Mouse (Mus musculus) forebrain, embryonic 12.5 days (tissue): Measurements from ENCODE around the gene Krtap19-3. TPM values are rescaled to one million over a fixed set of nuclear protein-coding genes. Genes with fewer than 3 reads are reported as not detected.

Experiments
- ATAC-seq: fragments of 200-750 bp; cut with Nextera tagmentation; 2 replicates; pipeline ENCODE4 v1.8.0; 2017; ENCODE audit warnings: moderate TSS enrichment; ENCODE audit not compliant: low FRiP score
- H3K27ac ChIP-seq: fragments of 300-500 bp; sonication (generic); 2 replicates; pipeline ENCODE4 v1.5.1; 2016; ENCODE audit warnings: mild to moderate bottlenecking
- H3K27me3 ChIP-seq: fragments of 300-500 bp; sonication (generic); 2 replicates; pipeline ENCODE4 v1.6.1; 2016; ENCODE audit warnings: mild to moderate bottlenecking
- H3K36me3 ChIP-seq: fragments of 300-500 bp; sonication (generic); replicated peaks from 2 replicates; pipeline ENCODE4 v1.6.1; 2016; ENCODE audit warnings: mild to moderate bottlenecking
- H3K4me1 ChIP-seq: fragments of 300-500 bp; sonication (generic); 2 replicates; pipeline ENCODE4 v1.6.1; 2016
- H3K4me2 ChIP-seq: fragments of 300-500 bp; sonication (generic); 2 replicates; pipeline ENCODE4 v1.6.1; 2016; ENCODE audit warnings: mild to moderate bottlenecking, moderate library complexity
- H3K4me3 ChIP-seq: fragments of 300-500 bp; sonication (generic); replicated peaks from 2 replicates; pipeline ENCODE4 v1.5.1; 2016; ENCODE audit warnings: mild to moderate bottlenecking
- H3K9ac ChIP-seq: fragments of 300-500 bp; sonication (generic); 2 replicates; pipeline ENCODE4 v1.6.1; 2016; ENCODE audit warnings: mild to moderate bottlenecking
- H3K9me3 ChIP-seq: fragments of 300-500 bp; sonication (generic); 2 replicates; pipeline ENCODE4 v1.6.1; 2016
- WGBS: fragments of 180-500 bp; shearing (Covaris S2); methylation state at CpG from one replicate; pipeline ENCODE4 v1.1.7; 2016; 5-methylcytosine and 5-hydroxymethylcytosine counted together
- polyA plus RNA-seq: library from polyadenylated mRNA; unstranded; fragments of >200 nt; fragmentation: Nextera tagmentation; extraction: Ambion mirVana; gene quantifications from 2 replicates; pipeline ENCODE4 v1.2.1, GENCODE M21; 2016

Gene Krtap19-3
- not detected in 2 replicates for polyA plus RNA-seq

- no peaks in the 10 kb centered on the region for H3K27me3 ChIP-seq
- no peak within 1 kb of the TSS for H3K27ac ChIP-seq
- no peak within 1 kb of the TSS for H3K4me3 ChIP-seq
- no peak for ATAC-seq
- H3K36me3 ChIP-seq = no peaks in the 10 kb centered on the region
- H3K4me2 ChIP-seq = no peak within 1 kb of the TSS
- H3K4me1 ChIP-seq = no peaks in the 10 kb centered on the region
- 92% methylated on average over 2 of the region's 2 CpGs for WGBS
- H3K9me3 ChIP-seq = no peaks in the 10 kb centered on the region
- no peak within 1 kb of the TSS for H3K9ac ChIP-seq
Measured at GRCm38 (mm10) chr16:88877938-88878337, at the start of gene Krtap19-3. Gene Krtap19-3 (minus strand): TSS chr16:88878038.

- H3K4me3 ChIP-seq = no peak within 1 kb of the TSS
- H3K27ac ChIP-seq = no peak within 1 kb of the TSS
- 94% methylated on average over 6 of the region's 6 CpGs for WGBS
- H3K4me2 ChIP-seq = no peak within 1 kb of the TSS
- no peak for ATAC-seq
- no peaks in the 10 kb centered on the region for H3K27me3 ChIP-seq
- no peak within 1 kb of the TSS for H3K9ac ChIP-seq
- H3K9me3 ChIP-seq = no peaks in the 10 kb centered on the region
- H3K36me3 ChIP-seq = no peaks in the 10 kb centered on the region
- no peaks in the 10 kb centered on the region for H3K4me1 ChIP-seq
Measured at GRCm38 (mm10) chr16:88896357-88896756, 18.5 kb upstream of the Krtap19-3 start, which contains the start of gene Krtap19-5. Gene Krtap19-5 (minus strand): TSS chr16:88896457.

- H3K9ac ChIP-seq = no peak overlapping the region
- no peak overlapping the region for H3K4me2 ChIP-seq
- H3K36me3 ChIP-seq = no peaks in the 10 kb centered on the region
- H3K9me3 ChIP-seq = no peaks in the 10 kb centered on the region
- no peak overlapping the region for H3K4me3 ChIP-seq
- H3K27me3 ChIP-seq = no peaks in the 10 kb centered on the region
- WGBS = 89% methylated on average over 6 of the region's 6 CpGs
- no peaks in the 10 kb centered on the region for H3K4me1 ChIP-seq
- no peak for ATAC-seq
- H3K27ac ChIP-seq = no peak overlapping the region
Measured at GRCm38 (mm10) chr16:88886870-88887269, 9.0 kb upstream of the Krtap19-3 start.

- 89% methylated on average over 5 of the region's 5 CpGs for WGBS
- H3K4me3 ChIP-seq = no peak within 1 kb of the TSS
Measured at GRCm38 (mm10) chr16:88884989-88885388, 7.2 kb upstream of the Krtap19-3 start, which contains the start of gene Krtap19-4. Gene Krtap19-4 (minus strand): TSS chr16:88885089.

GRCm38 (mm10) chr16:88874169-88874568, 3.7 kb downstream of the Krtap19-3 start, which contains the start of gene Krtap19-2:
Gene Krtap19-2 (minus strand): TSS chr16:88874269.
- Histone ChIP-seq H3K4me3 (no peak within 1 kb of the TSS), H3K4me2 (no peak within 1 kb of the TSS), H3K9ac (no peak within 1 kb of the TSS), H3K27me3 (no peaks in the 10 kb centered on the region), H3K4me1 (no peaks in the 10 kb centered on the region), H3K27ac (no peak within 1 kb of the TSS), H3K9me3 (no peaks in the 10 kb centered on the region), H3K36me3 (no peaks in the 10 kb centered on the region)
- WGBS = 98% methylated on average over 3 of the region's 3 CpGs
- no peak for ATAC-seq

More at GRCm38 (mm10) chr16:88884989-88885388, 7.2 kb upstream of the Krtap19-3 start, which contains the start of gene Krtap19-4:
- no peak within 1 kb of the TSS for H3K27ac ChIP-seq
- no peaks in the 10 kb centered on the region for H3K36me3 ChIP-seq
- no peak within 1 kb of the TSS for H3K4me2 ChIP-seq
- H3K9ac ChIP-seq = no peak within 1 kb of the TSS
- no peaks in the 10 kb centered on the region for H3K4me1 ChIP-seq
- H3K27me3 ChIP-seq = no peaks in the 10 kb centered on the region
- no peaks in the 10 kb centered on the region for H3K9me3 ChIP-seq
- ATAC-seq = no peak

- no peak for ATAC-seq
- 90% methylated on average over 6 of the region's 6 CpGs for WGBS
- no peaks in the 10 kb centered on the region for H3K4me1 ChIP-seq
- no peak within 1 kb of the TSS for H3K9ac ChIP-seq
- no peaks in the 10 kb centered on the region for H3K36me3 ChIP-seq
- no peaks in the 10 kb centered on the region for H3K9me3 ChIP-seq
- H3K27ac ChIP-seq = no peak within 1 kb of the TSS
- H3K4me3 ChIP-seq = no peak within 1 kb of the TSS
- no peak within 1 kb of the TSS for H3K4me2 ChIP-seq
- H3K27me3 ChIP-seq = no peaks in the 10 kb centered on the region
Measured at GRCm38 (mm10) chr16:88869311-88869710, 8.5 kb downstream of the Krtap19-3 start, which contains the start of gene Krtap19-1. Gene Krtap19-1 (minus strand): TSS chr16:88869411.

GRCm38 (mm10) chr16:88864887-88865407, 12.9 kb downstream of the Krtap19-3 start:
- H3K27ac ChIP-seq = no peak overlapping the region
- 88% methylated on average over 4 of the region's 4 CpGs for WGBS
- no peak overlapping the region for H3K4me2 ChIP-seq
- no peak overlapping the region for H3K9ac ChIP-seq
- no peak overlapping the region for H3K4me3 ChIP-seq
- ATAC-seq = no peak
- no peaks in the 10 kb centered on the region for H3K4me1 ChIP-seq
- H3K9me3 ChIP-seq = no peaks in the 10 kb centered on the region
- no peaks in the 10 kb centered on the region for H3K27me3 ChIP-seq
- no peaks in the 10 kb centered on the region for H3K36me3 ChIP-seq

GRCm38 (mm10) chr16:88851450-88851849, 26.4 kb downstream of the Krtap19-3 start:
- peak; percentile 49; the same call in 1 of the 2 replicates for ATAC-seq
- 11% methylated on average over 5 of the region's 5 CpGs for WGBS

GRCm38 (mm10) chr16:88848558-88848957, 29.3 kb downstream of the Krtap19-3 start:
- Histone ChIP-seq H3K9me3 (no peaks in the 10 kb centered on the region), H3K4me3 (no peak overlapping the region), H3K27ac (no peak overlapping the region), H3K9ac (no peak overlapping the region), H3K36me3 (no peaks in the 10 kb centered on the region), H3K4me1 (no peaks in the 10 kb centered on the region), H3K4me2 (no peak overlapping the region), H3K27me3 (no peaks in the 10 kb centered on the region)
- ATAC-seq = no peak
- 88% methylated on average over 4 of the region's 4 CpGs for WGBS

More at GRCm38 (mm10) chr16:88851450-88851849, 26.4 kb downstream of the Krtap19-3 start:
- Histone ChIP-seq H3K4me1 (no peaks in the 10 kb centered on the region), H3K36me3 (no peaks in the 10 kb centered on the region), H3K9ac (no peak overlapping the region), H3K9me3 (no peaks in the 10 kb centered on the region), H3K4me2 (no peak overlapping the region), H3K27ac (no peak overlapping the region), H3K27me3 (no peaks in the 10 kb centered on the region), H3K4me3 (no peak overlapping the region)

GRCm38 (mm10) chr16:88847363-88847762, 30.5 kb downstream of the Krtap19-3 start:
- 98% methylated on average over 1 of the region's 1 CpGs for WGBS
- no peaks in the 10 kb centered on the region for H3K36me3 ChIP-seq
- H3K4me1 ChIP-seq = no peaks in the 10 kb centered on the region
- H3K9me3 ChIP-seq = no peaks in the 10 kb centered on the region
- H3K9ac ChIP-seq = no peak overlapping the region
- no peak overlapping the region for H3K4me2 ChIP-seq
- H3K27ac ChIP-seq = no peak overlapping the region
- no peaks in the 10 kb centered on the region for H3K27me3 ChIP-seq
- no peak overlapping the region for H3K4me3 ChIP-seq
- ATAC-seq = no peak

Other genes with a start within 250 kb of the Krtap19-3 start
- gene Krtap26-1, start 230.2 kb downstream of the Krtap19-3 start, polyA plus RNA-seq = not detected in 2 replicates
- gene Krtap27-1, start 206.4 kb downstream of the Krtap19-3 start, polyA plus RNA-seq = not detected in 2 replicates
- not detected in 2 replicates for gene 2310061N02Rik, start 170.1 kb downstream of the Krtap19-3 start, polyA plus RNA-seq
- not detected in 2 replicates for gene Krtap13-1, start 149.2 kb downstream of the Krtap19-3 start, polyA plus RNA-seq
- gene Krtap13, start 126.4 kb downstream of the Krtap19-3 start, polyA plus RNA-seq = not detected in 2 replicates
- not detected in 2 replicates for gene 2310034C09Rik, start 119.2 kb downstream of the Krtap19-3 start, polyA plus RNA-seq
- not detected in 2 replicates for gene 2310057N15Rik, start 103.8 kb downstream of the Krtap19-3 start, polyA plus RNA-seq
- not detected in 2 replicates for gene Gm5965, start 100.1 kb downstream of the Krtap19-3 start, polyA plus RNA-seq
- gene Gm20741, start 65.8 kb downstream of the Krtap19-3 start, polyA plus RNA-seq = not detected in 2 replicates
- not detected in 2 replicates for gene Krtap15, start 57.8 kb downstream of the Krtap19-3 start, polyA plus RNA-seq
- gene Krtap14, start 51.9 kb downstream of the Krtap19-3 start, polyA plus RNA-seq = not detected in 2 replicates
- gene Krtap19-1, start 8.6 kb downstream of the Krtap19-3 start, polyA plus RNA-seq = not detected in 2 replicates
- gene Krtap19-2, start 3.8 kb downstream of the Krtap19-3 start, polyA plus RNA-seq = not detected in 2 replicates
- not detected in 2 replicates for gene Krtap19-4, start 7.1 kb upstream of the Krtap19-3 start, polyA plus RNA-seq
- not detected in 2 replicates for gene Krtap19-5, start 18.4 kb upstream of the Krtap19-3 start, polyA plus RNA-seq
- not detected in 2 replicates for gene Krtap19-9b, start 54.2 kb upstream of the Krtap19-3 start, polyA plus RNA-seq
- gene Krtap16-3, start 84.8 kb upstream of the Krtap19-3 start, polyA plus RNA-seq = not detected in 2 replicates
- not detected in 2 replicates for gene Krtap22-2, start 132.7 kb upstream of the Krtap19-3 start, polyA plus RNA-seq
- gene Gm10229, start 137.2 kb upstream of the Krtap19-3 start, polyA plus RNA-seq = not detected in 2 replicates
- gene Krtap6-1, start 153.7 kb upstream of the Krtap19-3 start, polyA plus RNA-seq = not detected in 2 replicates
- gene Gm10228, start 163.4 kb upstream of the Krtap19-3 start, polyA plus RNA-seq = not detected in 2 replicates
- gene Krtap6-5, start 169.8 kb upstream of the Krtap19-3 start, polyA plus RNA-seq = not detected in 2 replicates
- not detected in 2 replicates for gene 1110025L11Rik, start 186.0 kb upstream of the Krtap19-3 start, polyA plus RNA-seq
- not detected in 2 replicates for gene Krtap6-3, start 206.0 kb upstream of the Krtap19-3 start, polyA plus RNA-seq